Mouse (Mus musculus) bone marrow, adult 2 months (tissue): Measurements from ENCODE around the gene Tpm4.
A peak's percentile ranks its signal among the peaks of the same experiment; 100 is the strongest.

Experiments
- CTCF ChIP-seq: fragments of 200-500 bp; IDR thresholded peaks from 2 replicates; pipeline ENCODE4 v1.5.1; 2011; ENCODE audit warnings: low read length, control low read depth; ENCODE audit not compliant: control insufficient read depth, insufficient read depth
- POLR2A ChIP-seq: fragments of 200-500 bp; IDR thresholded peaks from 2 replicates; pipeline ENCODE4 v1.6.1; 2011; ENCODE audit warnings: low read depth, mild to moderate bottlenecking, control low read depth, low read length, borderline replicate concordance; ENCODE audit not compliant: control insufficient read depth

DNA sequence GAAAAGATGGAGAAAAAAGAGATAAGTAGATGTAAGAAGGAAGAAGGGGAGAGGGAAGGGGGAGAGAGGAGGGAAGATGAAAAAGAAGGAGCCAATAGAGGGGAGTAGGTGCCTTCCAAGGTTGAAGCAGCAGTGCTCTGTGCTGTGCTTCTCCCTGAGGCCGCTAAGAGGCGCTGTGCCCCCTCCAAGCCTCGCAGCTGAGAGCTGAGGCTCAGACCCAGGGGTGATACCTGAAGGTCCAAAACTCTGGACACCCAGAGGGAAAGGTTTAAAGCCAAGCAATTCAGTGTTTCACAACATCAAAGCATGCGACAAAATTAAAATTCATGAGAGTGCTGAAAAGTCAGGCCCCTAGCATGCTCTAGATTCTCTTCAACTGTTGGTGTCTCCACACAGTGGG lies 29.6 kb upstream of the Tpm4 start:
- TF ChIP-seq CTCF (peak; percentile 75), POLR2A (no peak)
